ENCODE assay signal across 12 mouse cellular contexts in the genomic region with DNA sequence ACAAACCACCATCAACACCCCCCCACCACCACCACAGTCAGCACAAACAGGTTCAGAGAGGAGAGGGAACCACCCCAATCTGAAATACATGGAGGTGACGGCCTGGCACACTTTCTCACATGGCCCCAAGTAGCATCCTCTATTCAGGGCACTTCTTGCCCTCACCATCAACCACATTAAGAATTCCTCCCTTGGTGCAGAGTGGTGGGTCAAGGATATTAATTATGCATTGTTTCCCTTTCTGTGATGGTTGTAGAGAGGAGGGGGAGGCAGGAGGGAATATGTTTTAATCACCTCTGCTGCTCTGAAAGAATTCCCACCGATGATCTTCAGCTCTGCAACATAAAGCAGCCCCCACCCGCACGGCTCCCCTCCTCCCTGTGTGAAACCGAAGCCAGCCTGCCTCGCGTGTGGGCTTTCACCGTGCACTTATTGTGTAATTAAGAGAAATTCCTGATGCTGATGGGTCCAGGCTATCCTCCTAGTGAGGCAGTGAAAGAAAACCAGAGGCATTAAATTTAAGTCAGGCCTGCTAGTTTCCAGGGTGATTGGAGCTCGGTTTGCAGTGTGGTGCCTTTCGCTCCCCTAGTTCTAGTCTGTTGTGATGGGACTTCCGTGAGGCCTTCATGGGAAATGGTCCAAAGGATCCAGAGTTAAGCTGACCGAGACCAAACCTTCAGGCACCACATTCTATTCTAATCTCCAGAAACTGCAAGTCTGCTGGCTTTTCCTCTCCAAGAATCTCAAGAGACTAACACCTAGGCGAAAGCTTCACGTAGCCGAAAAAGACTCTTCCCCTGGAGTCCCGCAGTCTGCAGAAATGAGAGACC.
A peak's percentile ranks its signal among the peaks of the same experiment; 100 is the strongest.
DNase-seq lines count a peak whose midpoint lies in the region; ATAC-seq lines count a peak whose summit lies in the region.
"Had no signal": no experiment of that assay in that cellular context is flagged by ENCODE, and none has a peak within 500 bp of the region (broad histone marks: within the 10 kb centered on the region; RNA-seq: fewer than 3 reads in every experiment).

No protein-coding gene starts in this region.

- H3K27ac ChIP-seq in neural tube, embryonic 11.5 days (ENCODE audit: low read depth, low read length) = peak overlapping the region; percentile 68; the same call in 1 of the 2 replicates
- peak overlapping the region; percentile 5; the same call in 1 of the 2 replicates for H3K27ac ChIP-seq in forebrain, embryonic 16.5 days (ENCODE audit: low read length)
- peak overlapping the region; percentile 75 for H3K27ac ChIP-seq in midbrain, embryonic 12.5 days (replicated peaks)

- H3K4me2 ChIP-seq in neural tube, embryonic 11.5 days (ENCODE audit: low read depth) = no peak overlapping the region
- no peak overlapping the region for H3K4me2 ChIP-seq in forebrain, embryonic 16.5 days (ENCODE audit: low read length)
- H3K4me2 ChIP-seq in midbrain, embryonic 12.5 days (replicated peaks) = no peak overlapping the region

- DNase-seq in neural tube, embryonic 11.5 days (ENCODE audit: low spot score) = no peak
- no peak for DNase-seq in neural tube, embryonic 10.5 days (ENCODE audit: extremely low spot score, low spot score)
- DNase-seq in right cerebral cortex, postnatal 14 days = no peak
- no peak for DNase-seq in heart, postnatal 10 days
- DNase-seq in gastrocnemius, postnatal 14 days = no peak
- no peak for DNase-seq in heart, adult 18-20 months
- DNase-seq: adrenal gland, adult 2 months; liver, postnatal 0 days had no signal

- H3K4me3 ChIP-seq in neural tube, embryonic 11.5 days (ENCODE audit: low read depth, low read length) = no peak overlapping the region
- H3K4me3 ChIP-seq in forebrain, embryonic 16.5 days (replicated peaks; ENCODE audit: low read length) = no peak overlapping the region
- no peak overlapping the region for H3K4me3 ChIP-seq in midbrain, embryonic 12.5 days
- H3K4me3 ChIP-seq: megakaryocyte, embryonic 14.5 days had no signal

- peaks cover 17% of the 10 kb centered on the region for H3K4me1 ChIP-seq in neural tube, embryonic 11.5 days (ENCODE audit: control insufficient read depth, insufficient read depth, low read length)
- peaks cover 27% of the 10 kb centered on the region for H3K4me1 ChIP-seq in forebrain, embryonic 16.5 days (replicated peaks; ENCODE audit: control insufficient read depth, insufficient read depth, low read length)
- peaks cover 53% of the 10 kb centered on the region for H3K4me1 ChIP-seq in midbrain, embryonic 12.5 days
- H3K4me1 ChIP-seq: megakaryocyte, embryonic 14.5 days had no signal

- H3K9me3 ChIP-seq in neural tube, embryonic 11.5 days (ENCODE audit: control insufficient read depth, low read length) = no peaks in the 10 kb centered on the region
- H3K9me3 ChIP-seq in forebrain, embryonic 16.5 days (ENCODE audit: control insufficient read depth, low read length) = no peaks in the 10 kb centered on the region
- H3K9me3 ChIP-seq in midbrain, embryonic 12.5 days = no peaks in the 10 kb centered on the region

- no peak overlapping the region for H3K9ac ChIP-seq in neural tube, embryonic 11.5 days (ENCODE audit: low read length)
- no peak overlapping the region for H3K9ac ChIP-seq in forebrain, embryonic 16.5 days (replicated peaks; ENCODE audit: low read depth, low read length)
- no peak overlapping the region for H3K9ac ChIP-seq in midbrain, embryonic 12.5 days (replicated peaks)
- H3K9ac ChIP-seq: liver, postnatal 0 days had no signal

- H3K27me3 ChIP-seq in neural tube, embryonic 11.5 days (ENCODE audit: control insufficient read depth, insufficient read depth, low read length) = no peaks in the 10 kb centered on the region
- no peaks in the 10 kb centered on the region for H3K27me3 ChIP-seq in forebrain, embryonic 16.5 days (replicated peaks; ENCODE audit: control insufficient read depth, insufficient read depth, low read length)
- no peaks in the 10 kb centered on the region for H3K27me3 ChIP-seq in midbrain, embryonic 12.5 days
- H3K27me3 ChIP-seq: megakaryocyte, embryonic 14.5 days had no signal

- peak; percentile 49; the same call in 1 of the 2 replicates for ATAC-seq in neural tube, embryonic 11.5 days (ENCODE audit: insufficient read depth, low FRiP score, low TSS enrichment)
- peak; percentile 13; the same call in 1 of the 2 replicates for ATAC-seq in forebrain, embryonic 16.5 days
- ATAC-seq in midbrain, embryonic 12.5 days (ENCODE audit: low FRiP score, low read depth) = peak; percentile 71
- ATAC-seq: CD4-positive, CD25-positive, alpha-beta regulatory T cell, adult 4 months; liver, postnatal 0 days had no signal

- WGBS in neural tube, embryonic 11.5 days = 71% methylated on average over 16 of the region's 16 CpGs
- 48% methylated on average over 16 of the region's 16 CpGs for WGBS in forebrain, embryonic 16.5 days
- WGBS in midbrain, embryonic 12.5 days = 66% methylated on average over 16 of the region's 16 CpGs

- no peaks in the 10 kb centered on the region for H3K36me3 ChIP-seq in neural tube, embryonic 11.5 days (ENCODE audit: control insufficient read depth, insufficient read depth, low read length)
- 0 out of 2 replicates have a peak, but pooled peaks cover 3% of the 10 kb centered on the region for H3K36me3 ChIP-seq in forebrain, embryonic 16.5 days (ENCODE audit: control insufficient read depth, insufficient read depth)
- peaks cover 6% of the 10 kb centered on the region; the same call in 1 of the 2 replicates for H3K36me3 ChIP-seq in midbrain, embryonic 12.5 days

- intact Hi-C loops in heart, postnatal 10 days (cut with DNase I) = no loop called here
- intact Hi-C loops in gastrocnemius, postnatal 14 days (cut with DNase I; ENCODE audit: low total_unique reads) = no loop called here

Comparison
In these comparisons a context has a peak if more than half of its experiments do, and no peak if none do; other contexts are left out.
1. ATAC-seq: peak in every context shown above with its lines; median percentile 71 in midbrain, embryonic 12.5 days; 49 in neural tube, embryonic 11.5 days; 13 in forebrain, embryonic 16.5 days.
2. H3K27ac ChIP-seq: peak in every context shown above with its lines; median percentile 75 in midbrain, embryonic 12.5 days; 68 in neural tube, embryonic 11.5 days; 5 in forebrain, embryonic 16.5 days.